Mouse (Mus musculus): Measurements from ENCODE around the gene Ddx39b.
A peak's percentile ranks its signal among the peaks of the same experiment; 100 is the strongest.
"Not testable (repeated sequence)": the region's sequence is repeated elsewhere in the genome, so short reads cannot be mapped to it uniquely, and the experiment has no call there.

Gene Ddx39b

DNA sequence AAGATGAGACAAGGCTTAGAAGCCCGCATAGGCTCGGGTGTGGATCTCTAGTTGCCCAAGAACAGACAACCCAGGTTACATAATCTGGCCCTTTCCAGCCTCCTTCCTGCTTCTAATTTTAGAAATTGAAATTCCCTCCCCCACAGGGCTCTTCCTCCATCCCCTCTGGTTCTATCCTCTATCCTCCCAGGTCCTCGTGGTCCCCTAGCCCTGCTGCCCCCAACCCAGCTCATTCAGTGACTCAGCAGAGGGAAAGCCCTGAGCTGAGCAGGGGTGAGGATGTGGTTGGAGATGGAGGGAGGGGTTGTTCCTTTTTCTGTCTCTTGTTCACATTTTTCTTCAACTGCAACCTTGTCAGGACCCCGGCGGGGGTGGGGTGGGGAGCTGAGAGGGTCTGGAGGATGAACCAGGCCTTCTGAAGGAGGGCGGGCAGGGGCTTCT, 21.9 kb upstream of the Ddx39b start:
- no peak for DNase-seq (ENCODE audit: low spot score in 2 of 2)

DNA sequence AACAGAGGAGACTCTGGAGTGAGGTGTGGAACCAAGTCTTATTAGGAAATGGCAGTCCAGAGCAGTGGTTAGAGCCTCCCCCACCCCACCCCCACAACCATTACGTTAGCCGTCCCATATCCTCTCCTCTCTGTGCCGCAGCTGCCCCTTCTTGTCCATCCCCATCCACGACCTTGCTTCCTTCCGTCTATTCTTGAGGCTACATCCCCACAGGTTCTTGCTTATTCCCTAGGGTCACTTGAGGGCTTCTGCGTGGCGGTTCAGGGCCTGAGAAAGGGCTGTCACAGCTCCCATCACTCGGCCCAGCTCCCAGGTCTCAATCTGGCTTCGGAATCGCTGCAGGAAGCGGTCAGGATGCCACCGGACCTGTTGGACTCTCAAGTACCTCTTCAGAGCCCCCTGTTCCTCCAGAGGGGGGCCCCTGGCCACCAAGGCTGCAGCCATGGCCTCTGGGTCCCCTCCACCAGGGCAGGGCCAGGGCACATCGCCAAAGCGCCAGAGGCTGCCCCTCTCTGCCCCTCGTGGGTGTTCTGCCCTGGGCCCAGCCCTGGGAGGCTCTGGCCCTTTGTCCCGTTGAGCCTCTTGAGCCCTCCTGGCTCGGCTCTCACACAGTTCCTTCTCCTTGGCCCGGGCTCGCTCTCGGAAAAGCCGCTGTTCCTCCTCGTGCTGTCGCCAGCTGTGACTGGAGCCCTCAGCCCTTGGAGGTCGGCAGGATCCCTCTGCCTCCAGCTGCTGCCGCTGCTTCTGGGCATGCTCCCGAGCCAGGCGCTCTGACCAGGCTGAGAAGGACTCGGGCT, 21.2 kb upstream of the Ddx39b start, which contains the start of gene Gm16181:
Gene Gm16181, plus strand, starts transcription at position 679 of the 797 bp plus-strand sequence.
- no peak for DNase-seq (ENCODE audit: low spot score in 2 of 2)

DNA sequence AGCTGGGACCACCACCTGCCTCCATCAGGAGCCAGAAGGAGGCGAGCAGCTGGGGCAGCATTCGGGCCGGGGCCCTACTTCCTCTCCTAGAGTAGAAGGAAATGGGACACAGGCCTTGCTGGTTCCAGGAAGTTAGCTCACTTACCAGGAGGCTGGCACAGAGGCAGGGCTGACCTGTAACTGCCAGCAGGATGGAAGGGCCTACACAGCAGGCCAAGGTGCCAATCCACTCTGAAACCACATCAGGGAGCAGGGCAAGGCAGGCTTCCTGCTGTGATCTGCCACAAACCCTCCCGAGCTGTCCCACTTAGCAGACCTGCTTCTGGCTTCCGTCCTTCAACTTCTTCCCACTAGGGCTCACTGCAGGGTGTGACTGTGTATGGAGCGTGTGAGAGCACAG, 19.2 kb upstream of the Ddx39b start:
- no peak for DNase-seq (ENCODE audit: low spot score in 2 of 2)

DNA sequence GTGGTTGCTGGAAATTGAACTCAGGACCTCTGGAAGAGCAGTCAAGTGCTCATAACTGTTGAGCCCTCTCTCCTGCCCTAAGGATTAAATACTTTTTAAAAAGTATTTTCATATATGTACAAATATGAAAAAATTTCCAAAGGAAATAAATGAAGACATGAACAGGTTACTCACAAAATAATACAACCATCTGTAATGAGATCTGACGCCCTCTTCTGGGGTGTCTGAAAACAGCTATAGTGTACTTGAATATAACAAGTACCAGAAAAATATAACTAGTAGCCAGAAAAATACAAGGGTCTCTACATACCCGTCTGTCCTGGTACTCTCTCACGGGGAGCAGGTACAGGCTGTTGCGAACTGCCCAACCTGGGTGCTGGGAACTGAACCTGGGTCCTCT, 16.9 kb upstream of the Ddx39b start:
- no peak for DNase-seq (ENCODE audit: low spot score in 2 of 2)

DNA sequence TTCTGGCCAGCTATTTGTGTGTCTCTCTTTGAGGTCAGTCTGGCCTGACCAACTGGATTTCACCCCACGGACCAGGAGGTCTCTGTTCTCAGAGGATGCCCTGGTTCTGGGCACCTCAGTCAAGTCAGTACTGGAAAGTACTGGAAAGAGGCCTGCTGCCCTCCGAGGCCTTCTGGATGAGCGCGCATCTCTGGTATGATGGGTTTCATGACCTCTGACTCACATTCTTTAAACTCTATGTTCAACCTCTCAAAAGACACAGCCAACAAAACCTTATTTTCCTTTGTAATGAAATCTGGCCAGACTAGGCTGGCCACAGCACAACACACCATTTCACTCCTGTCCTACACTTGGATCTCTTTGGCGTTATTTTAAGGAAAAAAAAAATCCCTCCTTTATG, 16.1 kb upstream of the Ddx39b start:
- no peak for DNase-seq (ENCODE audit: low spot score in 2 of 2)

DNA sequence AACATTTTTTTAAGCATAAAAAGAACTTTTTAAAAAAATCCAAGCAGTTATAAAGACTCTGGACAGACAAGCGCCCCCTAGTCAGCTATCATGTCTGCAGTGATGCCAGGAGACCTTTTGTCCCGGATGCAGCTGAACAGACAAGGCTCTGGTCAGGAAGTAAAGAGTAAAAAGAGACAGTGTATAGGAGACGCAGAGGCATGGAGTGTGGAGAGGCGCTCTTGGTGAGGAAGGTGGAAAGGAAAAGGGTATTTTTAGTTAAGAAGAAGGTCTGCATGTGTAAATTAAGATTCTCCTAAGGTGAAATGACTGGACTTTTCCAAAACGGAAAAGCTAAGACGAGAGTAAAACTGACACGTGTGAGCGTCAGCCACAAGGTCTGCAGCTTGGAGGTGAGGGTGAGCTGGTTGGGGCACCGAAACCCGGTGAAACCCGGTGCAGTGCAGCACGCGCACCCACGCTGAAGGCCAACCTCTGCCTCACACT, 14.9 kb upstream of the Ddx39b start:
- DNase-seq (ENCODE audit: low spot score in 2 of 2), result no peak

DNA sequence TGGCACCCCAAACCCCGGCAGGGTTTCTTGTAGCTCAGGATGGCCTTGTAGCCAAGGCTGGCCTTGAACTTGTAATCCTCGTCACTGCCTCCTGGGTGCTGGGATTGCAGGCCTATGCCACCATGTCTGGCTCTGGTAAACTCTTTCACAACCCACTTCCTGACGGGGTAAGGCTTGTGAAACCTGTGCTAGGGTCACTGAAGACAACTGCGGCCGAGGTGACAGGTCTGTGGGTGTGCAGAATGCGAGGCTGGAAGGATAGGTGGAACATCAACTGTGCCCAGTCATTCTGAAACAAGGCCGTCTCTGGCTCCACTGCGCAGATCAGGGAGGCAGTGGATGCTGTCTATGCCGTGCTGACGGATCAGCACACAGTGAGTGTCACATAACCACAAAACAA, 10.5 kb upstream of the Ddx39b start:
- no peak for DNase-seq (ENCODE audit: low spot score in 2 of 2)

DNA sequence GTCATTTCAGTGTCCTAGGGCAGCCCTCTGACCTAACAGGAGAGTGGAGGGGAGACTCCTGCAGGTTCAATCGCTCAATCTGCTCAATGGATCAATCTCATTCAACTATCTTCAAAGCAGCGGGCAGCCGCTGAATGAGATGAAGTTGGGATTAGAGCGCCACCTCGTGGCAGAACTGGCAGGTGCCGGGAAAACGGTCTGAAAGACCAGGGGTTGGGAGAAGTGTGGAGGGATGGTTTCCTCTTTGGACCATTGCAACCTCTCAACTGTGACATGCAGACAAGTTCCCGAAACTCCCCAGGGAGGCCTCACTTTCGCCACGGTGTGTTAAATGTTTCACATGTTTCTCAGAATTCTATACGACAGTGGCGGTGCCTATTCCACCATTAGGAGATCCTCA, 9.5 kb upstream of the Ddx39b start:
- DNase-seq (ENCODE audit: low spot score in 2 of 2), result peak; percentile 81 to 86

DNA sequence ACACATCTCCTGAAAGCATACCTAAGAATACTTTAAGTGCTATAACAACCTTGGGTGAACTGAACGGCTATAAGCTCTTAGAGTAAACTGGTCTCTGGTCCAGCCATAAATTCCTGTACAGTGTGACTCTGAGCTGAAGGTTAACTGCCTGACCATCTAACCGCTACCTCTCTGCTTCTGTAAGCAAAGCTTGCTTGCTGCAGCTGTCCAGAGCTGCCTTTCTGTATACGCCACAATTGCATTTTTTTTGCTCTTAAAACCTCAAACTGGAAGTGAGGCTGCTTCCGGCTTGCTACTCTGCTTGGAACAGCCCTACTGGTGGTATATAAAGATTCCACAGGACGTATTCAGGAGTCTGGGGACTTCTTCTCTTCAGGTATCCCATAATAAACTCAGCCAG, 8.9 kb upstream of the Ddx39b start:
- DNase-seq (ENCODE audit: low spot score in 2 of 2), result no peak

DNA sequence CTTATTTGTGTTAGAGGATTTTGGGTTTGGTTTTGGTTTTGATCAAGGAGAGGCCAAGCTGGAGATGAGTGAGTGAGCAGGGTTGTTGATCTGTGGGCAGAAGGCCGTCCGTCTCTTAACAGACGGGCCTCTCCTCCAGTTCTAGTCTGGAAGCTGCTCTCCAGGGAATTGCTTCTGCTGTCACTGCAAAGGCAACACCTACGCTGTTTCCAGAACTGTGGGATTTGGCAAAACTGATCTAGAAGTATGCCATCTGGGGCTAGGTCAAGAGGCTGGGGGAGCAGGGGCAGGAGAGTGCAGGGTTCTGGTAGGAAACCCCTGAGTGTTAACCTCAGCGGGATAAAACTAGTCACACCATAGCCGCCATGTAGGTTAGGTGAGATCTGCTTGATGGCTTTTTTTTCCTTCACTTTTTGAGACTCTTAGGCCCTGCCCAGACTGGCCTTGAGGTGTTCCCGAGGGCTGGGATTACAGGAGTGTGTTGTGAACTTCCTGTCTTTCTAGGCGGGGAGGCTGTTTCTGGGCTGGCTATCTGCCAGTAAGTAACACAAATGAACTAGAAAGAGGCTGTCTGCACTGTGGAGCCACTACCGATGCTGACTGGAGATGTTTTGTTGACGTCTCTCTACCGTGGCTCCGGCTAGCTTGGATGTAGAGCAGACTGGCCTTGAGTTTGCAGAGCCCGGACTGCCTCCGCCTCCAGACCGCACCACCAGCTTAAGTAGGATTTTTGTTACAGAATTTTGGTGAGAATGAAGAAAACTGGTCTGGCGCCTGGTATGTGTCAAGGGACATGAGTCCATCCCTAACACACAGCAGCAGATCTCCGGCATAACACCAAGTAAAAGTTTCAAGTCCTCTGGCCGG, 8.2 kb upstream of the Ddx39b start, which contains the start of gene Atp6v1g2:
Gene Atp6v1g2, plus strand, starts transcription at position 547 of the 867 bp plus-strand sequence.
- no peak for DNase-seq (ENCODE audit: low spot score in 2 of 2)

DNA sequence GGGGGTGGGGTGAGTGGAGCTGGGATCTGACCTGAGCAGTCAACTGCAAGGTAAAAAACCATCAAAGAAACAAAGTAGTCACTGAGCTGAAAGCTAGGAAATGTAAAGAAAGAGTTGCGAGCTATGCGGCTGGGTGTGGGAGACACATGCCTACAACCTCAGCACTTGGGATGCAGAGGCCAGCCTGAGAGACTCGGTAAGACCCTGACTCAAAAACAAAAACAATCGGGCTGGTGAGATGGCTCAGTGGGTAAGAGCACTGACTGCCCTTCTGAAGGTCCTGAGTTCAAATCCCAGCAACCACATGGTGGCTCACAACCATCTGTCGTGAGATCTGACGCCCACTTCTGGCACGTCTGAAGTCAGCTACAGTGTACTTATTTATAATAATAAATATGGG, 7.5 kb upstream of the Ddx39b start:
- DNase-seq (ENCODE audit: low spot score in 2 of 2), result not testable (repeated sequence)

DNA sequence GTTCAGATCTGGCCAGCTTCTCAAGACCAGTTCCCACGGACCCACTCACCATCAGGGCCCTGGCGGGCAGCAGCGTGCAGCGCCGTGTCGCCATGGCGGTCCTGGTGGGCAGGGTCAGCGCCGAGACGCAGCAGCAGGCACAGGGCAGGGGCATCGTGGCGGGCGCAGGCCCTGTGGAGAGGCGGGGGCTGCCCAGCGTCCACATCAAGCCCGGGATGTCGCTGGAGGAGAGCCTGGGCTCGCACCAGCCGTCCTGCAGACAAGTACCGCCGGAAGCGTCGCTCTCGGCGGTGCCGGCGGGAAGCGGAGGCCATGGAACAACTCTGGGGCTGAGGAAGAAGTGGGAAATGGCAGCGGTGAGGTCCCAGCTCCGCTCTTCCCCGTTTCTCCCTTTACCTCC, 6.6 kb upstream of the Ddx39b start:
- no peak for DNase-seq (ENCODE audit: low spot score in 2 of 2)

DNA sequence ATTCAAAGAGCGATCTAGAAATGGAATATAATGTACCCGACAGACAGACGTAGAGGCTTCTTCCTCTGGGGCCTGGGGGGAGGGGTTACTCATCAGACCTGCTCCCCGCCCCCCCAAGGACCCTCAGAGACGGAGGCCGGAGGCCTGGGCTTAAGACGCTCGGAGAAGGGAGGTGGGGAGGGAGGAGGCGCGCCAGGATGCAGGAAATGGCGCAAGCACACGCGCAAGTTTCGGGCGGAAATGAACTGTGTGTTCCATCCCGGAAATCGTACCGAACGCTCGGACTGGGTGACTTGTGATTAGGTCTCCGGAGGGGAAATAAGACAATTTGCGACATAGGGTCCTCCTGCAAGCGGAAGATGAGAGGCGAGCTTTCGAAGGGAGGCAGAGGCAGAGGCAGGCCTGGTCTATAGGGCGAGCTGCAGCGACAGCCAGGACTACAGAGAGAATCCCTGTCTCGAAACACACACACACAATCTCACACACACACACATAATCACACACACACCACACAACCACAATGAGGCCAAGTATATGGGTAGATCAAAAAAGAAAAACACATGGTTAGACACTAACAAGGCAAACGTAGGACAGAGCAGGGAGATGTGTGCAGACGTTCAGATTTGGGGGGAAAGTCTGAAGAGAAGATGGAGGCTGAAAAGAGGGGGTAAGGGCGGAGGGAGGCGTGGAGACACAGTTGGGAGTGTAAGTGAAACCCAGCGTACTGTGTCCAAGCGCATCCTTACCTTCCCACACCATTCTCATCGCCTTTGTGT, 5.7 kb upstream of the Ddx39b start, which contains the start of gene Nfkbil1:
Gene Nfkbil1, minus strand, starts transcription at position 179 of the 776 bp plus-strand sequence.
- DNase-seq (ENCODE audit: low spot score in 2 of 2), result peak; percentile 81

DNA sequence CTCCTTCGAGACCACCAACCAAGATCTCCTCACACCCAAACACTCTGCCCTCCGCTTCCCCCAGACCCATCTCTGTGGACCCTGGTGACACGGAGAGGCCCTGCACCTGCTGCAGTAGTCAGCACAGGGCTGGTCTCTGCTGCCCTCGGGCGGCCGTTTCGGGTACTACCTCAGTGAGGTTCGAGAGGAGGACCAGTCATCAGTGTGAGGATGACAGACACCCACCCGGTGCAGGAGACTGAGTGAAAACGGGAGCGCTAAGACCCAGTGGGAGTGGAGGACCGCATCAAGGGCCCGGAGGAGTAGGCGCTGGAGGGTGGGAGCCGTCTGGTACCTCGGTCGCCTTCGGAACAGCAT, 5.2 kb upstream of the Ddx39b start:
- peak; percentile 100 for DNase-seq (ENCODE audit: low spot score in 2 of 2)

DNA sequence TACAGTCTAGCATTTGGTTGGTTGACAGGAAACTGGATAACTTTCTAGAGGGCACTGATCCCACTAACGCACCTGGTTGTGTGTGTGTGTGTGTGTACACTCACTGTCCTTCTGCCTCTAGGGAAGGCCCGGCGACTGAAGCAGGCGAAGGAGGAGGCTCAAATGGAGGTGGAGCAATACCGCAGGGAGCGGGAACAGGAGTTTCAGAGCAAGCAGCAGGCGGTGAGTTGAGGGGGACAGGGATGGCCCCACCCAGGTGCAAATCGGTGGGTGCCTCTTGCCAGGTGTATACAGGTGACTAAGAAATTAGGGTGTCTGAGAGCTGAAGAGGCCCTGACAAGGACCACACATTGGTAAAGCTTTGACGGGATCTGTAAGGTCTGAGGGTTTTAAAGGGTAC, 4.5 kb upstream of the Ddx39b start:
- no peak for DNase-seq (ENCODE audit: low spot score in 2 of 2)

DNA sequence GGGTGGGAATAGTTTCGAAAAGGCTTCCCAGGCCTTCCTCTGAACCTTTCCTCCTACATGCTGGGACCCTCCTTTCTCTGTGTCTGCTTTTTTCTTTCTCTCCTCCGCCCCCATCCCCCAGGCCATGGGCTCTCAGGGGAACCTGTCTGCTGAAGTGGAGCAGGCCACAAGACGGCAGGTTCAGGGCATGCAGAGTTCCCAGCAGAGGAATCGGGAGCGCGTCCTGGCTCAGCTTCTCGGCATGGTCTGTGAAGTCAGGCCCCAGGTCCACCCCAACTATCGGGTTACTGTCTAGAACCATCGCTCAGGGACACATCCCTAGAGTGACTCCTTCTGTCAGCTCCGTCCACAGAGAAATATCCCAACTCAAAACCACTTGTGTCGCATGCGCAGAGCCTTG, 4.0 kb upstream of the Ddx39b start:
- no peak for DNase-seq (ENCODE audit: low spot score in 2 of 2)

DNA sequence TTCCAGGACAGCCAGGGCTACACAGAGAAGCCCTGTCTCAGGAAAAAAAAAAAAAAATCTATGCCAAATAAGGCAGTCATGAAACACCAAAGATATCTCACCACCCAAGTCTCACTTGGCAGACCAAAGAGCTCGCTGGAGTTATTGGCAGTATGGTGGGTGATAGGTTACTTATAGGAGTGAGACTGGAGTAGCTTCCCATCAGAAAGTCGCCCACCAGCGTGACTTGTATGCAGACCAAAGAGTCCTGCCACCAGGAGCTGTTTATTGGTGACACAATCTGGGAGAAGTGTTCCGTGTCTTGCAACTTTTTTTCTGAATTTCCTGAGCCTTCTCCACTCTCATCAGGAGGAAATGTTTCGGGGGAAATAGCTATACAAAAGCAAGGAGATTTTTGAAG, 1.8 kb upstream of the Ddx39b start:
- no peak for DNase-seq (ENCODE audit: low spot score in 2 of 2)

DNA sequence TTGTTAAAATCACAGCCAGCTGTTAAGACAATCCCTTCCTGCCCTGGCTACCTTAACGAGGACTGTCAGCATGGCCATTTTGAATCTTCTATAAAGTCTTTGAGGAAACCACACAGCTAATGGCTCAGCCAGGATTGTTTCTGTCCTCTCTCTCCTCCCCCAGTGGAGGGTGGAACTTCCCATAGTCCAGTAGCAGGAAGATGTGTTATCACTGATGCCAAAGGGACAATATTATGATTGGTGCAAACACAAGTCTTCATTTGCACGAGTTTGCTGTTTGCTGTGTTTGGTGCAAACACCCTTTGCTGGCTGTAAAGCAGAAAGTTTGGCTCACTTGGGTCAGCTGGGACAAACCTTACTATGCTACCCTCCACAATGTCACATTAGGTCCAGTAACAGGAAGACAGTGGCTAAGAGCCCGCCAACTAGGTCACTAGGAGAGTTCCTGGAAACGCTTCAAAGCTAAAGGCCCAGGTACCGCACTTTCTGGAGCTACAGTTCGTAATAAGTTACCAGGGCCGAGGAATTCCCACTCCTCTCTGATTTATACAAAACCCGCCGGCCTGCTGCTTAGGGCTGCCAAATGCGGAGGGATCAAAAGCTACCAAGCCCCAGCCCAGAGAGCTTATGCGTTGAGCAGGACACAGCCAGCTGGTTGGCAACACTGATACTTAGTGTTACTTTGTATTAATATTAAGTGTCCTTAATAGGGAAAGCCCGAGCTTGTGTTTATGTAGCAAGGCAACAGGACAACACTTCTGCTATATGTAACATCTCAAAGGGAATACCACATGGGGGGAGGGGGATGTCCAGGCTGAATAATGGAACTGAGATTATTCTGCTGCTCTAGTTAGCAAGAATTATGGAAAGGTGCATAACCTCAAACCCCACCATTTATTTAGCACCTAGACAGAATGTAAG, 902 bp upstream of the Ddx39b start:
- DNase-seq (ENCODE audit: low spot score in 2 of 2), result no peak

DNA sequence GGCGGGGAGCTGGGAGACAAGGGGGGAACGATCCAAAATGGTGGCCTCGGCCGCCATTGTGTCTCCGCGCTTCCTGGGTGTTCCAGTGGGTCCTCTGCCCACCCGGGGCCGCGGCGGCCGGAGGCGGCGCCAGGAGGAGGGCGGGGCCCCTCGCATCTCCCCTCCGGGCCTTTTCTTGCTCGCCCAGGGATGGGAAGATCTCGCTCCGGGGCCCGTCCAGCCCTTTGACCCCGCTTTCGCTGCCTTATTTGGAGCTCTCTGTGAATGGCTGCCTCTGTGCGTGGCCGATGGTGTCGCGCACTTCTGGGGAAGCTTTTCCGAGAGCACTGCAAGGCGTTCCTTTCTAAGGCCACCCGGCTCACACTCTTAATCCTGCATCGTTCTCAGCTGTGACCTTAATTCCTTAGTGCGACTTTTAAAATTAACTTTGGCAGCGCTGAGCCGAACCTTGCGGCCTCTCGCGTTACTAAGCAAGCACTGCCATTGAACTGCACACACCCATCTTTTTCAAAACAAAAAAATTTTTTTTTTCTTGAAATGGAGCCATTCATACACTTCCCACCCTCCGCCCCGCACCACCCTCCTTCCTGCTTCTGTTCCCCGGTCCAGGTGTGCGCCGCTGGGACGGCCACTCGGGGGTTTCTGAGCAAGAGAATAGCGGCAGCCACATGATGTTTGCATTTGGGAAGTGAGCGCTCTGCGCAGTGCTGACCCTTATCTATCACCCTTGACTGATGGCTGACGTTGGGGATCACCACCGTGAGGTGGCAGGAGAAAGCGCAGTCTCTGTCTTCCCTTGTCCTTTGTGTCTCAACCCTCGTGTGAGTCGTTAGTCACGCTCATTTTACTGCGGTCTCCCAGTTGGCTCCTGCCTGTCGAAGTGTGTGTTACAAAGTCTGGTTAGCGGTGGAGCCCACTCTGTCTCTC, 732 bp downstream of the Ddx39b start:
- peak in 1 of 2 experiments; percentile 72 for DNase-seq (ENCODE audit: low spot score in 2 of 2)

DNA sequence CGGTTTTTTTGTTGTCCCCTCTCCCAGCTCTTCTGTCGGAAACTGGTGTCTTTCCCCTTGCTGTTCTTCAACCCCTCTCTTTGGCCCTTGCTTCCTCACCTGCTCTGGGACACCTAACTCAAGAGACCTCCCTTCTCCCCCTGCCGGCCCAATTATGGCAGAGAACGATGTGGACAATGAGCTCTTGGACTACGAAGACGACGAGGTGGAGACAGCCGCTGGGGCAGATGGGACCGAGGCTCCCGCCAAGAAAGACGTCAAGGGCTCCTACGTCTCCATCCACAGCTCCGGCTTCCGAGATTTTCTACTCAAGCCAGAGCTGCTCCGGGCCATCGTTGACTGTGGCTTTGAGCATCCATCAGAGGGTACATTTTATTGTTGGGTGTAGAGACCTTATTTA, 1.5 kb downstream of the Ddx39b start:
- DNase-seq (ENCODE audit: low spot score in 2 of 2), result no peak

All from frontal cortex, postnatal 25 days (tissue).